Mouse (Mus musculus) embryonic facial prominence, embryonic 12.5 days (tissue): ENCODE results near the gene Nr6a1. TPM values are rescaled to one million over a fixed set of nuclear protein-coding genes. Genes with fewer than 3 reads are reported as not detected.

Source experiments
- ATAC-seq: fragments of 200-750 bp; cut with Nextera tagmentation; 2 replicates; pipeline ENCODE4 v1.8.0; 2017; ENCODE audit not compliant: insufficient number of reproducible peaks, insufficient read depth, low FRiP score, low TSS enrichment
- H3K27ac ChIP-seq: fragments of 300-500 bp; sonication (generic); 2 replicates; pipeline ENCODE4 v1.5.1; 2016; ENCODE audit warnings: mild to moderate bottlenecking
- H3K27me3 ChIP-seq: fragments of 300-500 bp; sonication (generic); 2 replicates; pipeline ENCODE4 v1.6.1; 2016; ENCODE audit warnings: mild to moderate bottlenecking, moderate library complexity
- H3K36me3 ChIP-seq: fragments of 300-500 bp; sonication (generic); 2 replicates; pipeline ENCODE4 v1.6.1; 2016; ENCODE audit warnings: mild to moderate bottlenecking
- H3K4me1 ChIP-seq: fragments of 300-500 bp; sonication (generic); 2 replicates; pipeline ENCODE4 v1.6.1; 2016
- H3K4me2 ChIP-seq: fragments of 300-500 bp; sonication (generic); replicated peaks from 2 replicates; pipeline ENCODE4 v1.6.1; 2016; ENCODE audit warnings: mild to moderate bottlenecking, moderate library complexity
- H3K4me3 ChIP-seq: fragments of 300-500 bp; sonication (generic); 2 replicates; pipeline ENCODE4 v1.5.1; 2016; ENCODE audit warnings: mild to moderate bottlenecking
- H3K9ac ChIP-seq: fragments of 300-500 bp; sonication (generic); 2 replicates; pipeline ENCODE4 v1.6.1; 2016; ENCODE audit warnings: mild to moderate bottlenecking, moderate library complexity
- H3K9me3 ChIP-seq: fragments of 300-500 bp; sonication (generic); 2 replicates; pipeline ENCODE4 v1.6.1; 2016; ENCODE audit warnings: mild to moderate bottlenecking, moderate library complexity
- WGBS: fragments of 180-500 bp; shearing (Covaris S2); methylation state at CpG from one replicate; pipeline ENCODE4 v1.1.7; 2016; 5-methylcytosine and 5-hydroxymethylcytosine counted together
- polyA plus RNA-seq: library from polyadenylated mRNA; unstranded; fragments of >200 nt; fragmentation: Nextera tagmentation; extraction: Ambion mirVana; gene quantifications from 2 replicates; pipeline ENCODE4 v1.2.1, GENCODE M21; 2016

The Nr6a1 gene
- polyA plus RNA-seq, 1 experiment from 2014 or later, result 2.0 TPM

GRCm38 (mm10) chr2:38771478-38771797, 156.1 kb downstream of the Nr6a1 start:
- Histone ChIP-seq H3K4me1 (peaks cover 36% of the 10 kb centered on the region), H3K4me2 (no peak overlapping the region), H3K4me3 (no peak overlapping the region), H3K27me3 (no peaks in the 10 kb centered on the region), H3K9ac (no peak overlapping the region), H3K27ac (peak overlapping the region; percentile 78), H3K9me3 (no peaks in the 10 kb centered on the region), H3K36me3 (no peaks in the 10 kb centered on the region)
- whole genome bisulfite sequencing, result 20% methylated on average over 2 of the region's 2 CpGs
- peak; percentile 95 for ATAC-seq

GRCm38 (mm10) chr2:38770772-38771477, 156.6 kb downstream of the Nr6a1 start:
- ATAC-seq, result no peak
- Histone ChIP-seq H3K4me3 (no peak overlapping the region), H3K27me3 (no peaks in the 10 kb centered on the region), H3K4me1 (peaks cover 36% of the 10 kb centered on the region), H3K27ac (peak overlapping the region; percentile 78), H3K9ac (no peak overlapping the region), H3K9me3 (no peaks in the 10 kb centered on the region), H3K36me3 (no peaks in the 10 kb centered on the region), H3K4me2 (no peak overlapping the region)
- WGBS, result 48% methylated on average over 5 of the region's 5 CpGs

DNA sequence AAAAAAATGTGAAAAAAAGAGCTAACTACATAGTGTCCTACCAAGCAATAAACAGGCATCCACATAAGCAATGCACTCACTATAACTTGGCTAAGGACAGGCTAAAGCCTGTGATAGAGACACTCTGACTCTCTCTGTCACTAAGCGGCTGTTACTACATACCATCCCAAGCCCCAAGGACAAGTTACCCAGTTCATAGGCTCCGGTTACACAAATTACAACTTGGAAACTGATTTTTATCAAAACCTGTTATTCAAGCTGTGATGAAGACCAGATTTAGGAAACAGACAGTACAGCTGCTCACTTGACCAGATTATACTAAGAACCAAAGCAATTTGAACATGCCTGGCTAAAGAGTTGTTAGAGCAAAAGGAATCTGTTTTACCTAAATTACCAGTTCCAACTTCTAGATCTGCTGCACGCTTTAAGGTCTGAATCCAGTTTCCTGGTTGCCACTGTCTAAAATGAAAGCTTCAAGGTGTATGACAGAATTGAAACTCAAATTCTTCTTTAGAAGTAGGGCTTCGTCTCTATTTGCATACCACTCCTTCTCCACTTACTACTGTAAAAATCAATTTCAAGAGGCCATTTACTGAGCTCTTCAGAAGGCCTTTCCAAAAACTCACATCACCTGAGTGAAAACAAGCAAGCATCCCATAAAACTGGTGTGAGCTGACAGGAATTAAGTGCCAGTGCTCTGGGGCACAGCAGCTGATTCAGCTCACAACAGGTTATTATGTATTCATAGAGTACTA, 160.1 kb downstream of the Nr6a1 start:
- WGBS, result 35% methylated on average over 4 of the region's 4 CpGs
- ATAC-seq, result no peak
- no peak overlapping the region for H3K9ac ChIP-seq
- H3K9me3 ChIP-seq, result no peaks in the 10 kb centered on the region
- H3K4me3 ChIP-seq, result no peak overlapping the region
- H3K4me2 ChIP-seq, result no peak overlapping the region
- no peak overlapping the region for H3K27ac ChIP-seq
- peaks cover 36% of the 10 kb centered on the region for H3K4me1 ChIP-seq
- no peaks in the 10 kb centered on the region for H3K36me3 ChIP-seq
- H3K27me3 ChIP-seq, result no peaks in the 10 kb centered on the region

- ATAC-seq, result no peak
- 73% methylated on average over 3 of the region's 3 CpGs for WGBS
- Histone ChIP-seq H3K4me3 (no peak overlapping the region), H3K27ac (no peak overlapping the region), H3K9ac (no peak overlapping the region), H3K36me3 (no peaks in the 10 kb centered on the region), H3K27me3 (no peaks in the 10 kb centered on the region), H3K9me3 (no peaks in the 10 kb centered on the region), H3K4me1 (no peaks in the 10 kb centered on the region), H3K4me2 (no peak overlapping the region)
Measured at GRCm38 (mm10) chr2:38739847-38740246, 187.6 kb downstream of the Nr6a1 start.

DNA sequence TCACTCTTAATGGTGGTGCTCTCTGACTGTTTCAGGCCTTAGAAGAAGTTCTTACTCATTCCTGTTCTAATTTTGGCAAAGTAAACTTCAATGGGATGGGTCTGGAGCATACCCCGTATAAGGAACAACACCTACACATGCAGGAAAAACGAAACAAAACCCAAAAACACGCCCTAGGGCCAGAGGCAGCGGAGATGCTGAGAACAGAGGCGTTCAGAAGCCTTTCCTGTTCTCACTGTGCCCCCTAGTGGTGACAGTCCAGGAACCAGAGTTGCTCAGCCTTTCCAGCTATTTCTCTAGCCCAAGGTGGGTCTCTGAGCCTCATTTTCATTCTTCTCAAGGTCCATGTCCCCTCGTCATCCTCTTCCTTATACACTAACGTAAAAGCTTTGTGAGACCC, 188.1 kb downstream of the Nr6a1 start:
- Histone ChIP-seq H3K4me1 (no peaks in the 10 kb centered on the region), H3K4me3 (no peak overlapping the region), H3K9me3 (no peaks in the 10 kb centered on the region), H3K36me3 (no peaks in the 10 kb centered on the region), H3K9ac (no peak overlapping the region), H3K4me2 (no peak overlapping the region), H3K27me3 (no peaks in the 10 kb centered on the region), H3K27ac (no peak overlapping the region)
- WGBS, result 12% methylated on average over 7 of the region's 7 CpGs
- no peak for ATAC-seq

DNA sequence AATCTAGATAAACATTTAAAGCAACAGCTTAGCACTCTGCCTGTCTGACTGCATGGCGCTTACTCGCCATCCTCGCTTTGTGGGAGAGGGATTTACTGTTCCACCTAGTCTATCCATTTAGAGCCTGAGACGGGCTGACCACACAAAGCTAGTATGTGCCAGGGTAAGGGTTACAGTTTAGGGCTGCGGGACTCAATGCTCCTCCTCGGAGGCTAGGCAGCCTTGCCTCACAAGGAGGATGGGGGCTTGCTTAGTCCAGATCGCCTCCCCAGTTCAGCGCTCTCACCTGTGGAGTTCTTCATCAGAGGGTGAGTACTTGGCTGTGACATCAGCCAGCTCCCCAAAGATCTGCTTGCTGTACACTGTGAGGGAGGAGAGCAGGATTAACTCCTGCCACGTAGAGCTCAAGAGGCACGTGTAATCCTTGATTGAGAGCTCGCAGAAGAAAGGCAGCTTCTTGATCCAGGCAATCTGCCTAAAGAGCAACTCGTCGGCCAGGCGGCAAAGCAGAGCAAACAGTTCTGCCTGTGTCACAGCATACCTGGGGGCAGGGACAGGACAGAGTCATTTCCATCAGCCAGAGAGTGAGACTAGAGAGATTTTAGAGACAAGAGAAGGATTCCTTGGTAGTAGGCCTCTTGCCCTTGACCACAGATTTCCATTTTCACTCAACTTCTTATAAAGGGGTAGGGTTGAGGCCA, 188.7 kb downstream of the Nr6a1 start:
- no peak for ATAC-seq
- H3K9ac ChIP-seq, result peak overlapping the region; percentile 19; the same call in 1 of the 2 replicates
- 84% methylated on average over 14 of the region's 14 CpGs for WGBS

DNA sequence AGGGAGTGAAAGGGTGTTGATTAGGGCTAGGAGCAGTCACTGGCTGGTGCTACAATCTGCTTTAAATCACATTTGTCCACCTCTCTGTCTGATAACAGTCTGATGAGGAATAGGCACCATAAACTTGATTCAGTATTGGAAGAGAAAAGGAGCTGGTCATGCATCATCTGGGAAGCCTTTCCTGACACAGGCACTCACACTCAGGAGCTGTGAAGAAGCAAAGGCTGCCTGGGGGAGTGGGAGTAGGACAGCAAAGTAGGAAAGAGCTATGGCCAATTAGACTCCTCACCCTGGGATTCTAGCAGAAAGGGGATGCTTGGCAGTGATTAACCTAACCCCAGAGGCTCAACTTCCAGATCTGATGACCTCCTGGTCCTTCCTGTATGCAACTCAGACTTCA, 191.7 kb downstream of the Nr6a1 start:
- no peaks in the 10 kb centered on the region for H3K9me3 ChIP-seq
- H3K9ac ChIP-seq, result no peak overlapping the region
- no peaks in the 10 kb centered on the region for H3K36me3 ChIP-seq
- H3K27me3 ChIP-seq, result no peaks in the 10 kb centered on the region
- H3K4me2 ChIP-seq, result no peak overlapping the region
- no peak overlapping the region for H3K4me3 ChIP-seq
- H3K27ac ChIP-seq, result no peak overlapping the region
- ATAC-seq, result no peak
- H3K4me1 ChIP-seq, result no peaks in the 10 kb centered on the region

More for the DNA sequence above, 188.7 kb downstream of the Nr6a1 start:
- H3K4me3 ChIP-seq, result no peak overlapping the region
- no peaks in the 10 kb centered on the region for H3K36me3 ChIP-seq
- no peaks in the 10 kb centered on the region for H3K27me3 ChIP-seq
- no peaks in the 10 kb centered on the region for H3K9me3 ChIP-seq
- no peak overlapping the region for H3K27ac ChIP-seq
- no peaks in the 10 kb centered on the region for H3K4me1 ChIP-seq
- H3K4me2 ChIP-seq, result no peak overlapping the region

GRCm38 (mm10) chr2:38734721-38735120, 192.8 kb downstream of the Nr6a1 start:
- no peak overlapping the region for H3K4me3 ChIP-seq
- H3K27ac ChIP-seq, result no peak overlapping the region
- no peaks in the 10 kb centered on the region for H3K36me3 ChIP-seq
- no peak overlapping the region for H3K9ac ChIP-seq
- no peak overlapping the region for H3K4me2 ChIP-seq
- WGBS, result 81% methylated on average over 5 of the region's 5 CpGs
- H3K9me3 ChIP-seq, result no peaks in the 10 kb centered on the region
- H3K4me1 ChIP-seq, result no peaks in the 10 kb centered on the region
- ATAC-seq, result no peak
- no peaks in the 10 kb centered on the region for H3K27me3 ChIP-seq

GRCm38 (mm10) chr2:38730331-38730827, 197.1 kb downstream of the Nr6a1 start:
- no peak overlapping the region for H3K27ac ChIP-seq
- H3K9me3 ChIP-seq, result no peaks in the 10 kb centered on the region
- H3K9ac ChIP-seq, result no peak overlapping the region
- WGBS, result 93% methylated on average over 6 of the region's 6 CpGs
- no peak for ATAC-seq
- H3K36me3 ChIP-seq, result no peaks in the 10 kb centered on the region
- no peak overlapping the region for H3K4me3 ChIP-seq
- no peak overlapping the region for H3K4me2 ChIP-seq
- H3K4me1 ChIP-seq, result no peaks in the 10 kb centered on the region
- H3K27me3 ChIP-seq, result no peaks in the 10 kb centered on the region

DNA sequence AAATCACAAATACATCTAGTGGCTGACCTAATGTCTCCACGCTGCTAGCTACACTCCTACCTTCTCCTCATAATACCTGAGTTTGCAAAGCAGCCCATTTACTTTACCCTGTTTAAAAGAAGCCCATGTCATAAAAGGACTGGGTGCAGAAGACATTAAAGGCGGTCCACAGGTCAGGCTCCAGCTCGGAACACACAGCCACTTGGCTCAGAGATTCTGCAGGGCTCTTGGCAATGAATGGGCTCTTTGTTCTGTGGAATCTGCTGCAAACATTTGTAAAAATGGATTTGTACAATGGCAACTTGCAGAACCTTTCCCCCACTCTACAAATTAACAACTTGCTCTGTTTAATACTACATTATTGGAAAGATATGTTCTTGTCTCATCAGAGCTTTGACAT, 202.1 kb downstream of the Nr6a1 start:
- Histone ChIP-seq H3K4me2 (no peak overlapping the region), H3K27ac (no peak overlapping the region), H3K4me1 (0 out of 2 replicates have a peak, but pooled peaks cover 3% of the 10 kb centered on the region), H3K9ac (no peak overlapping the region), H3K9me3 (no peaks in the 10 kb centered on the region), H3K27me3 (no peaks in the 10 kb centered on the region), H3K36me3 (no peaks in the 10 kb centered on the region), H3K4me3 (no peak overlapping the region)
- no peak for ATAC-seq
- 36% methylated on average over 3 of the region's 3 CpGs for WGBS

DNA sequence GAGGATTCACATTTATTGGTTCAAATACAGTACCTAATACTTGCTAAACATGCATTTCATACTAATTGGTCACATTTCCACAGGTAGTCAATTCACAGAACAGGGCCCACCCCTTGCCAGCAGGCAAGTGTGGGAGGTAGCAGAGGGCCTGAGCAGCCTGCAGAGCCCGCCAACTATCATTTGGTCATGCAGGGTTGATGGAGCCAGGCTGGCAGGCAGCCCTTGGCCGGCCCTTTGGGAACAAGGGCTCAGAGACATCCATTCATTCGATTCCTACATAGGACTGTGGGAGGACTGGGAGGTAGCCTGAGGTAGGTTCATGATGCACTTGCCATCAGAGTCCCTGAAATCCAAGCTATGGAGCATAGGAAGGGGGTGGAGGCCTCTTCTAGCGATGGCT, 204.1 kb downstream of the Nr6a1 start:
- H3K4me1 ChIP-seq, result 0 out of 2 replicates have a peak, but pooled peaks cover 3% of the 10 kb centered on the region
- no peaks in the 10 kb centered on the region for H3K9me3 ChIP-seq
- no peaks in the 10 kb centered on the region for H3K36me3 ChIP-seq
- H3K9ac ChIP-seq, result no peak overlapping the region
- no peaks in the 10 kb centered on the region for H3K27me3 ChIP-seq
- H3K4me2 ChIP-seq, result no peak overlapping the region
- H3K4me3 ChIP-seq, result no peak overlapping the region
- ATAC-seq, result no peak
- WGBS, result 82% methylated on average over 4 of the region's 4 CpGs
- H3K27ac ChIP-seq, result no peak overlapping the region

- no peaks in the 10 kb centered on the region for H3K9me3 ChIP-seq
- H3K27ac ChIP-seq, result no peak overlapping the region
- H3K36me3 ChIP-seq, result no peaks in the 10 kb centered on the region
- H3K4me1 ChIP-seq, result 0 out of 2 replicates have a peak, but pooled peaks cover 3% of the 10 kb centered on the region
- no peak overlapping the region for H3K4me3 ChIP-seq
- WGBS, result 54% methylated on average over 4 of the region's 4 CpGs
- H3K27me3 ChIP-seq, result no peaks in the 10 kb centered on the region
- no peak overlapping the region for H3K4me2 ChIP-seq
- H3K9ac ChIP-seq, result no peak overlapping the region
- no peak for ATAC-seq
Measured at GRCm38 (mm10) chr2:38722076-38722475, 205.4 kb downstream of the Nr6a1 start.
